In genomic region chr19:56396669-56397621, GRCm38 (mm10) we compare ENCODE assay signal across 8 mouse cellular contexts. TPM values are rescaled to one million over a fixed set of nuclear protein-coding genes. Genes with fewer than 3 reads are reported as not detected.
DNase-seq lines count a peak whose midpoint lies in the region; ATAC-seq and TF ChIP-seq lines count a peak whose summit lies in the region.

Gene Casp7 (plus strand): TSS chr19:56397129.

- peak; percentile 28 for DNase-seq in ES-CJ7 (ENCODE audit: low read depth, low spot score)
- peak; percentile 56 for DNase-seq in heart, postnatal 25 days (ENCODE audit: low spot score)
- DNase-seq in layer of hippocampus, adult 2 months (ENCODE audit: low spot score in 2 of 2): peak; percentile 10 to 41
- DNase-seq in lung, postnatal 36 days: peak; percentile 81
- peak; percentile 63 for DNase-seq in retina, embryonic 14.5 days (ENCODE audit: low spot score)
- DNase-seq in thymus, postnatal 36 days: peak; percentile 71 to 75

- under 1% methylated on average over 78 of the region's 78 CpGs for WGBS in bone marrow, adult 2 months
- WGBS in forebrain, embryonic 13.5 days: 1% methylated on average over 75 of the region's 78 CpGs

- H3K9ac ChIP-seq in forebrain, embryonic 13.5 days: peak within 1 kb of the TSS; percentile 73

- peak; percentile 78; the same call in 1 of the 2 replicates for TF ChIP-seq POLR2A in bone marrow, adult 2 months (IDR thresholded peaks at IDR 0.05; ENCODE audit: borderline replicate concordance, control insufficient read depth, low read depth, low read length)

- H3K4me3 ChIP-seq in bone marrow, adult 2 months (replicated peaks; ENCODE audit: control insufficient read depth, low read depth, low read length): peak within 1 kb of the TSS; percentile 94
- peak within 1 kb of the TSS; percentile 66 for H3K4me3 ChIP-seq in forebrain, embryonic 13.5 days
- H3K4me3 ChIP-seq in layer of hippocampus, adult 2 months: peak within 1 kb of the TSS; percentile 62

- TF ChIP-seq CTCF in bone marrow, adult 2 months (IDR thresholded peaks at IDR 0.05; ENCODE audit: control insufficient read depth, insufficient read depth, low read length): no peak
- no peak for TF ChIP-seq CTCF in layer of hippocampus, adult 2 months (conservative IDR thresholded peaks at IDR 0.05)

- H3K4me1 ChIP-seq in bone marrow, adult 2 months (ENCODE audit: control insufficient read depth, insufficient read depth, low read length): peaks cover 17% of the 10 kb centered on the region
- peaks cover 18% of the 10 kb centered on the region for H3K4me1 ChIP-seq in forebrain, embryonic 13.5 days

- intact Hi-C loops in heart, postnatal 25 days (cut with DNase I): loop anchor here (5.0 kb wide), 1 partner anchor 40 kb away; no protein-coding TSS in a partner anchor

- no peaks in the 10 kb centered on the region for H3K9me3 ChIP-seq in forebrain, embryonic 13.5 days (replicated peaks)

- peaks cover 24% of the 10 kb centered on the region for H3K27me3 ChIP-seq in forebrain, embryonic 13.5 days

- H3K27ac ChIP-seq in bone marrow, adult 2 months (ENCODE audit: control insufficient read depth, insufficient read depth, low read depth, low read length, poor library complexity): peak within 1 kb of the TSS; percentile 91
- no peak within 1 kb of the TSS for H3K27ac ChIP-seq in forebrain, embryonic 13.5 days
- H3K27ac ChIP-seq in layer of hippocampus, adult 2 months: peak within 1 kb of the TSS; percentile 73

- no peaks in the 10 kb centered on the region for H3K36me3 ChIP-seq in forebrain, embryonic 13.5 days (ENCODE audit: poor library complexity, severe bottlenecking)

- peak within 1 kb of the TSS; percentile 97 for H3K4me2 ChIP-seq in forebrain, embryonic 13.5 days

- ATAC-seq in forebrain, embryonic 13.5 days: peak; percentile 75

RNA-seq across cellular contexts. Expression of gene Casp7, which starts in this region (rescaled TPM):
- 6.6 and 12.2 TPM in 2 replicates for polyA plus RNA-seq in bone marrow, adult 2 months (2011; ENCODE audit: insufficient read depth, insufficient read length, low replicate concordance, missing spikeins)
- 13.7 and 18.3 TPM in 2 replicates for polyA plus RNA-seq in forebrain, embryonic 13.5 days (2015; fragmentation: Nextera tagmentation; extraction: Ambion mirVana)
- total RNA-seq in heart, postnatal 25 days (2021): 10 to 100 TPM; 12.6 to 15.6 TPM
- total RNA-seq in layer of hippocampus, adult 2 months (2021): 1 to 10 TPM; 2.3 to 2.6 TPM

Comparison
In these comparisons a context has a peak if more than half of its experiments do, and no peak if none do; other contexts are left out.
1. DNase-seq: peak in every context shown above with its lines; median percentile 81 in lung, postnatal 36 days; 73 in thymus, postnatal 36 days; 63 in retina, embryonic 14.5 days; 56 in heart, postnatal 25 days; 28 in ES-CJ7; 26 in layer of hippocampus, adult 2 months.